Mouse (Mus musculus): ENCODE data around the gene Cd247. TPM values are rescaled to one million over a fixed set of nuclear protein-coding genes. Genes with fewer than 3 reads are reported as not detected.

The Cd247 gene
- polyA plus RNA-seq, 1 experiment from 2014 or later = 0.13 TPM

- Histone ChIP-seq H3K4me1 (ENCODE audit: insufficient read depth) (no peaks in the 10 kb centered on the region), H3K9me3 (ENCODE audit: low read length) (no peaks in the 10 kb centered on the region), H3K9ac (replicated peaks) (no peak overlapping the region), H3K36me3 (replicated peaks; ENCODE audit: insufficient read depth, low read length) (peaks cover 43% of the 10 kb centered on the region), H3K4me3 (ENCODE audit: low read depth, low read length) (no peak overlapping the region), H3K27me3 (ENCODE audit: insufficient read depth, low read length) (no peaks in the 10 kb centered on the region), H3K4me2 (ENCODE audit: low read depth, low read length) (no peak overlapping the region), H3K27ac (ENCODE audit: low read depth) (no peak overlapping the region)
- 85% methylated on average over 1 of the region's 1 CpGs for WGBS (ENCODE audit: insufficient replicate concordance)
- ATAC-seq (no peak), DNase-seq (no peak)
- TF ChIP-seq EP300 (IDR thresholded peaks at IDR 0.05; ENCODE audit: low read depth) (no peak), CTCF (IDR thresholded peaks at IDR 0.05; ENCODE audit: low read depth) (no peak)
These were observed 115.1 kb downstream of the Cd247 start for GRCm38 (mm10) chr1:165903596-165903995.

GRCm38 (mm10) chr1:165908153-165908552, 119.7 kb downstream of the Cd247 start:
- no peak for TF ChIP-seq EP300 (IDR thresholded peaks at IDR 0.05; ENCODE audit: low read depth)
- TF ChIP-seq CTCF (IDR thresholded peaks at IDR 0.05; ENCODE audit: low read depth) = no peak
- Histone ChIP-seq H3K4me2 (ENCODE audit: low read depth, low read length) (no peak overlapping the region), H3K27ac (ENCODE audit: low read depth) (no peak overlapping the region), H3K36me3 (replicated peaks; ENCODE audit: insufficient read depth, low read length) (peaks cover 26% of the 10 kb centered on the region), H3K4me3 (ENCODE audit: low read depth, low read length) (no peak overlapping the region), H3K4me1 (ENCODE audit: insufficient read depth) (no peaks in the 10 kb centered on the region), H3K9ac (replicated peaks) (no peak overlapping the region), H3K27me3 (ENCODE audit: insufficient read depth, low read length) (no peaks in the 10 kb centered on the region), H3K9me3 (ENCODE audit: low read length) (no peaks in the 10 kb centered on the region)
- 74% methylated on average over 2 of the region's 2 CpGs for WGBS (ENCODE audit: insufficient replicate concordance)
- ATAC-seq = no peak
- no peak for DNase-seq

DNA sequence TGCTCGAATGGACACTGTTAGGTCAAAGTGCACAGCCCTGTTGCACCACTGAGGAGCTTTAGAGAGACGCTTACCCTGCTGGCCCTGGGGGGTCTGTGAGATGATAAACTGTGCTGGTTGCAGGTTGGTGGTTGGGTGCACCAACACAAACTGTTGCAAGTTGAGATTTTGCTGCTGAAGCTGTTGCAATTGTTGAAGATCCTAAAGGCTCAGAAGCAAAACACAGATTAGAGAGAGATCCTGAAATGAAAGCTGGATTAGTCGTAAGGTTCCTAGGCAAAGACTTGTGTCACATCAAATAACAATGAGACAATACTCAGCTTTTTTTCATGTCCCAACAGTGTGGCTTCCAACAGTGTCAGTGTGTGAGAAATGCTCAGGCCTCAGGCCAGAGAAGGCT, 120.3 kb downstream of the Cd247 start:
- no peak for ATAC-seq

GRCm38 (mm10) chr1:165909471-165909870, 121.0 kb downstream of the Cd247 start:
- Histone ChIP-seq H3K36me3 (replicated peaks; ENCODE audit: insufficient read depth, low read length) (peaks cover 18% of the 10 kb centered on the region), H3K4me2 (ENCODE audit: low read depth, low read length) (no peak overlapping the region), H3K27ac (ENCODE audit: low read depth) (no peak overlapping the region), H3K27me3 (ENCODE audit: insufficient read depth, low read length) (no peaks in the 10 kb centered on the region), H3K9ac (replicated peaks) (no peak overlapping the region), H3K9me3 (ENCODE audit: low read length) (no peaks in the 10 kb centered on the region), H3K4me1 (ENCODE audit: insufficient read depth) (no peaks in the 10 kb centered on the region), H3K4me3 (ENCODE audit: low read depth, low read length) (no peak overlapping the region)
- DNase-seq (no peak), ATAC-seq (no peak)
- WGBS (ENCODE audit: insufficient replicate concordance) = 90% methylated on average over 3 of the region's 3 CpGs
- no peak for TF ChIP-seq EP300 (IDR thresholded peaks at IDR 0.05; ENCODE audit: low read depth)
- TF ChIP-seq CTCF (IDR thresholded peaks at IDR 0.05; ENCODE audit: low read depth) = no peak

More for the DNA sequence above, 120.3 kb downstream of the Cd247 start:
- no peak overlapping the region for H3K27ac ChIP-seq (ENCODE audit: low read depth)
- no peak for DNase-seq
- H3K27me3 ChIP-seq (ENCODE audit: insufficient read depth, low read length) = no peaks in the 10 kb centered on the region
- no peaks in the 10 kb centered on the region for H3K4me1 ChIP-seq (ENCODE audit: insufficient read depth)
- no peak overlapping the region for H3K4me2 ChIP-seq (ENCODE audit: low read depth, low read length)
- TF ChIP-seq CTCF (IDR thresholded peaks at IDR 0.05; ENCODE audit: low read depth) (no peak), EP300 (IDR thresholded peaks at IDR 0.05; ENCODE audit: low read depth) (no peak)
- no peak overlapping the region for H3K9ac ChIP-seq (replicated peaks)
- 63% methylated on average over 3 of the region's 3 CpGs for WGBS (ENCODE audit: insufficient replicate concordance)
- peaks cover 22% of the 10 kb centered on the region for H3K36me3 ChIP-seq (replicated peaks; ENCODE audit: insufficient read depth, low read length)
- H3K4me3 ChIP-seq (ENCODE audit: low read depth, low read length) = no peak overlapping the region
- no peaks in the 10 kb centered on the region for H3K9me3 ChIP-seq (ENCODE audit: low read length)

DNA sequence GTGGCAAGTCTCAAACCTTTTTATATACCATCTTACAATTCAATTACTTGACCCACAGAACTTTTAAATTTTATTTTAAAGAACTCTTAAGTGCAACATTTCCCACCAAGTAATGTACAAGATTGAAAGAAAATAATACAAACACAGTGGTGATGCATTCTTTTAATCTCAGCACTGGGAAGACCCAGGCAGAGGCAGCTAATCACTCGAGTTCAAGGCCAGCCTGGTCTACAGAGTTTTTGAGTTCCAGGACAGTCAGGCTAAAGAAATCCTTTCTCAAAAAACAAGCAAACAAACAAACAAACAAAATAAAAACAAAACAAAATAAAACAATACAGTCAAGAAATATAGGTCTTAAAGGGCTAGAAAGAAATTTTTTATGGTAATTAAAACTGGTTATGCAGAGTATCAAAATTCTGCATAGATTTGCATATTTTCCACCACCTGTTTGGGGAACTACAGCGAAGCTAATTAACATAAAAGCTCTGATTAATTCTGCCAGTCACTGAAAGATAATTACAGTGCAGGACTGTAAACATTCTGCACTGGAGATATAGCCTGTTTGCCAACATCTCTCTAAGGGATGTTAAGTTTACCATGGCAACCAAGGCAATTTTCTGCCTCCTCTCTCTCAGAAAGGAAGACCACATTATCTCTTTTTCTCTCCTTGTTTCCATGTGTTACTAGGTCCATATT, 125.4 kb downstream of the Cd247 start:
- no peaks in the 10 kb centered on the region for H3K9me3 ChIP-seq (ENCODE audit: low read length)
- no peak for TF ChIP-seq EP300 (IDR thresholded peaks at IDR 0.05; ENCODE audit: low read depth)
- no peak for TF ChIP-seq CTCF (IDR thresholded peaks at IDR 0.05; ENCODE audit: low read depth)
- DNase-seq (no peak), ATAC-seq (no peak)
- WGBS (ENCODE audit: insufficient replicate concordance) = 69% methylated on average over 2 of the region's 2 CpGs
- H3K4me3 ChIP-seq (ENCODE audit: low read depth, low read length) = no peak overlapping the region
- H3K36me3 ChIP-seq (replicated peaks; ENCODE audit: insufficient read depth, low read length) = peaks cover 8% of the 10 kb centered on the region
- H3K27me3 ChIP-seq (ENCODE audit: insufficient read depth, low read length) = no peaks in the 10 kb centered on the region
- no peak overlapping the region for H3K9ac ChIP-seq (replicated peaks)
- no peak overlapping the region for H3K4me2 ChIP-seq (ENCODE audit: low read depth, low read length)
- H3K4me1 ChIP-seq (ENCODE audit: insufficient read depth) = no peaks in the 10 kb centered on the region
- no peak overlapping the region for H3K27ac ChIP-seq (ENCODE audit: low read depth)

DNA sequence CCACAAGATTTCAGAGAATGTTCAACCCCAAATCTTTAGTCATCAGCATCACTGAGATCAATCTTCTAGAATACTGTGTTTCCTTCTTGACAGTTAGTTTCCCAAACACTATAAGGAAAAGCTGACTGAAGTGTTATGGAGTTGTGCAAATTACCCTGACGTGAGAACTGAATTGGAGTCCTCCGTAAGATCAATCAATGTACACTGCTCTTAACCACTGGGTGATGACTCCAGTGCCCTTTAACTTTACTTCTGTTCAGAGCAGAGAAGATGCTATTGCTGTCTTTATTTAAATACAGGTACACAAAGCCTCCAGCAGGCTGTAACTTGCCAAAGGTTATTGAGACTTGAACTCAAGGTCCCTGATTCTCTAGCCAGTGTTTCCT, 125.9 kb downstream of the Cd247 start:
- H3K27ac ChIP-seq (ENCODE audit: low read depth) = no peak overlapping the region
- no peaks in the 10 kb centered on the region for H3K9me3 ChIP-seq (ENCODE audit: low read length)
- H3K4me1 ChIP-seq (ENCODE audit: insufficient read depth) = no peaks in the 10 kb centered on the region
- no peaks in the 10 kb centered on the region for H3K27me3 ChIP-seq (ENCODE audit: insufficient read depth, low read length)
- no peak for TF ChIP-seq EP300 (IDR thresholded peaks at IDR 0.05; ENCODE audit: low read depth)
- TF ChIP-seq CTCF (IDR thresholded peaks at IDR 0.05; ENCODE audit: low read depth) = no peak
- 90% methylated on average over 2 of the region's 2 CpGs for WGBS (ENCODE audit: insufficient replicate concordance)
- no peak for DNase-seq
- ATAC-seq = no peak
- no peak overlapping the region for H3K4me2 ChIP-seq (ENCODE audit: low read depth, low read length)
- H3K36me3 ChIP-seq (replicated peaks; ENCODE audit: insufficient read depth, low read length) = peaks cover 8% of the 10 kb centered on the region
- H3K4me3 ChIP-seq (ENCODE audit: low read depth, low read length) = no peak overlapping the region
- no peak overlapping the region for H3K9ac ChIP-seq (replicated peaks)

All from liver, postnatal 0 days (tissue).